Mouse (Mus musculus) midbrain, embryonic 11.5 days (tissue): ENCODE results near the gene Map3k11. TPM values are rescaled to one million over a fixed set of nuclear protein-coding genes. Genes with fewer than 3 reads are reported as not detected.
A peak's percentile ranks its signal among the peaks of the same experiment; 100 is the strongest.

Source experiments
- ATAC-seq: fragments of 200-750 bp; cut with Nextera tagmentation; 2 replicates; pipeline ENCODE4 v1.8.0; 2017; ENCODE audit warnings: moderate TSS enrichment, moderate library complexity; ENCODE audit not compliant: low FRiP score
- DNase-seq: peaks from one replicate; pipeline ENCODE4 v3.0.0; 2015; ENCODE audit warnings: low spot score; ENCODE audit errors: missing footprints
- H3K27ac ChIP-seq: fragments of 300-500 bp; sonication (generic); 2 replicates; pipeline ENCODE4 v1.5.1; 2014; ENCODE audit warnings: low read depth, low read length
- H3K27me3 ChIP-seq: fragments of 300-500 bp; sonication (generic); 2 replicates; pipeline ENCODE4 v1.6.1; 2014; ENCODE audit warnings: mild to moderate bottlenecking, low read length, moderate library complexity, mixed read lengths; ENCODE audit not compliant: control insufficient read depth, insufficient read depth
- H3K36me3 ChIP-seq: fragments of 300-500 bp; sonication (generic); 2 replicates; pipeline ENCODE4 v1.6.1; 2014; ENCODE audit warnings: mild to moderate bottlenecking, low read length, moderate library complexity, mixed read lengths; ENCODE audit not compliant: control insufficient read depth, insufficient read depth
- H3K4me1 ChIP-seq: fragments of 300-500 bp; sonication (generic); 2 replicates; pipeline ENCODE4 v1.6.1; 2014; ENCODE audit warnings: low read length; ENCODE audit not compliant: control insufficient read depth, insufficient read depth
- H3K4me2 ChIP-seq: fragments of 300-500 bp; sonication (generic); 2 replicates; pipeline ENCODE4 v1.6.1; 2014; ENCODE audit warnings: mild to moderate bottlenecking, moderate library complexity
- H3K4me3 ChIP-seq: fragments of 300-500 bp; sonication (generic); 2 replicates; pipeline ENCODE4 v1.5.1; 2014; ENCODE audit warnings: low read depth, low read length
- H3K9ac ChIP-seq: fragments of 300-500 bp; sonication (generic); 2 replicates; pipeline ENCODE4 v1.6.1; 2014; ENCODE audit warnings: low read length
- H3K9me3 ChIP-seq: fragments of 300-500 bp; sonication (generic); 2 replicates; pipeline ENCODE4 v1.6.1; 2016; ENCODE audit warnings: low read length; ENCODE audit not compliant: control insufficient read depth
- WGBS: fragments of 180-500 bp; shearing (Covaris S2); extraction: QIAGEN DNeasy Blood & Tissue Kit; methylation state at CpG from one replicate; pipeline ENCODE4 v1.1.7; 2014; 5-methylcytosine and 5-hydroxymethylcytosine counted together
- polyA plus RNA-seq: library from polyadenylated mRNA; unstranded; fragments of >200 nt; fragmentation: Nextera tagmentation; extraction: Ambion mirVana; gene quantifications from 2 replicates; pipeline ENCODE4 v1.2.1, GENCODE M21; 2014

Map3k11 gene
- polyA plus RNA-seq, 1 experiment from 2014 or later = 17.3 TPM

GRCm38 (mm10) chr19:5711907-5712460 lies 23.4 kb downstream of the Map3k11 start:
- H3K4me1 ChIP-seq = peaks cover 17% of the 10 kb centered on the region
- H3K9ac ChIP-seq = no peak overlapping the region
- no peak overlapping the region for H3K27ac ChIP-seq
- peaks cover 12% of the 10 kb centered on the region for H3K36me3 ChIP-seq
- H3K9me3 ChIP-seq = no peaks in the 10 kb centered on the region
- DNase-seq = no peak
- H3K4me3 ChIP-seq = no peak overlapping the region
- H3K27me3 ChIP-seq = no peaks in the 10 kb centered on the region
- no peak for ATAC-seq
- H3K4me2 ChIP-seq = no peak overlapping the region
- WGBS = 92% methylated on average over 14 of the region's 14 CpGs

- ATAC-seq (no peak), DNase-seq (no peak)
- 79% methylated on average over 5 of the region's 5 CpGs for WGBS
- peaks cover 19% of the 10 kb centered on the region for H3K4me1 ChIP-seq
- no peaks in the 10 kb centered on the region for H3K27me3 ChIP-seq
- no peak overlapping the region for H3K27ac ChIP-seq
- H3K9me3 ChIP-seq = no peaks in the 10 kb centered on the region
- H3K4me2 ChIP-seq = no peak overlapping the region
- H3K9ac ChIP-seq = no peak overlapping the region
- H3K4me3 ChIP-seq = no peak overlapping the region
- peaks cover 6% of the 10 kb centered on the region; the same call in 1 of the 2 replicates for H3K36me3 ChIP-seq
Observed at GRCm38 (mm10) chr19:5713255-5713654, 24.7 kb downstream of the Map3k11 start.

DNA sequence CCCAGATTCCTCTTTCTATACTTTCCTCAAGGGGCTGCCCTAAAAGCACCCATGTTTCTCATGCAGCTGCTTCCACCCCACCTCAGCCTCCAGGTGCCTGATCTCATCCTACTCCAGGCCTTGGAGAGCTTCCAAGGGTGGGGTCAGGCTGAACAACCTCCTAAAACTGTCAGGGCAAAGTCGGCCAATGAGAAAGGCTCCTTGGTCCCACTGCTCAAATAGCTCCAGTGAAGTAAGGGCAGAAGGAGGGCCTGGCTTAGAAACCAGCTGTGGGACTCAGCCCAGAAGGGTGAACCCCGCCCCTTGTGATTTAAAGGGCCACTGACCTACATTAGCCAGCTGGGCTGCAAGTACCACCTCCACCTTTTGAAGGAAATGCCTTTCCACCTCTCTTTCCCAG lies 25.2 kb downstream of the Map3k11 start:
- Histone ChIP-seq H3K27ac (no peak overlapping the region), H3K4me1 (peaks cover 19% of the 10 kb centered on the region), H3K9me3 (no peaks in the 10 kb centered on the region), H3K4me2 (no peak overlapping the region), H3K9ac (no peak overlapping the region), H3K27me3 (no peaks in the 10 kb centered on the region), H3K4me3 (no peak overlapping the region), H3K36me3 (peaks cover 2% of the 10 kb centered on the region; the same call in 1 of the 2 replicates)
- ATAC-seq (no peak), DNase-seq (no peak)
- 14% methylated on average over 2 of the region's 2 CpGs for WGBS

DNA sequence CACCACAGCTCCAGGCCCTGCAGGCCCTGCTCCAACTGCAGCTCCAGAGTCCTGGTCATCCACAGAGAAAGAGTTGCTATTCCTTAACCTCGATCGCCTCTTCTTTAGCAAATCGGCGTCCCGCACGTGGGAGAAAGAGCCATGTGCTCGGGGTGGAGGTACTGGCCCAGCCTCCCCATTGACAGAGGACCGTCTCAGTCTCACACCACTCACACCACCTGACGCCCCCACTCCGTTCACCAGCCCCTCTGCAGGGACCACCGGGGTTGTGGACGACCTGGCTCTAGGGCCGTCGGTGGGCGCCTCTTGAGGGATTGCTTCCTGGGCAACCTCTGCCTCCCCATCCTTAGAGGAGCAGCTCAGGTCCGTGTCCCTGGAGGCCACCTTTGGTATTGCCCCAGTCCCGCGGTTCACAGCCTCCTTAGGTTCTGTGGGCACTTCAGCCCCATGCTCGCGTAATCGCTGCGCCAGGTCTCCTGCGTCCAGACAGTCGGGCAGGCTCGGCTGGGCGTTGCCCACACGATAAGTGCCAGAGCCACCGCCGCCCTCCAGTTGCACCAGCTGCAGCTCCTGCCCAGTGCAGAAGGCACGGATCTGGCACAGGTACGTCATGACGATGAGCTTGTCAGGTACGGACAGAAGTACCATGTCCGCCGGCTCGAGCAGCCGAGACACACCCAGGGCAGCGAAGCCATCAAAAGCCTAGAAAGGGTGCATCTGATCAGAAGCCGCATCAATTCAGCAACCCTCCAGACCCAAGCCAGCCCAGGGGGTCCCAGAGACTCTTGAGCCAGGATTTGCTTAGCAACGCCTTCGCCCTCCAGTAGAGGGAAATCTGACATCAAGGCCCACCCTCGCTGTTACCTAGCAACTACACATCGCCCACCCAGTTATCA lies 27.5 kb downstream of the Map3k11 start:
- no peak overlapping the region for H3K4me3 ChIP-seq
- H3K4me2 ChIP-seq = peak overlapping the region; percentile 40
- peak; percentile 78 for ATAC-seq
- H3K27me3 ChIP-seq = no peaks in the 10 kb centered on the region
- H3K9ac ChIP-seq = peak overlapping the region; percentile 40
- H3K4me1 ChIP-seq = peaks cover 19% of the 10 kb centered on the region
- H3K36me3 ChIP-seq = peaks cover 18% of the 10 kb centered on the region
- DNase-seq = peak; percentile 93
- H3K9me3 ChIP-seq = no peaks in the 10 kb centered on the region
- WGBS = 15% methylated on average over 43 of the region's 43 CpGs
- H3K27ac ChIP-seq = no peak overlapping the region

GRCm38 (mm10) chr19:5716955-5717354 lies 28.4 kb downstream of the Map3k11 start:
- Histone ChIP-seq H3K36me3 (peaks cover 22% of the 10 kb centered on the region), H3K27me3 (no peaks in the 10 kb centered on the region), H3K27ac (no peak overlapping the region), H3K9ac (no peak overlapping the region), H3K4me2 (no peak overlapping the region), H3K4me1 (peaks cover 19% of the 10 kb centered on the region), H3K4me3 (no peak overlapping the region), H3K9me3 (no peaks in the 10 kb centered on the region)
- DNase-seq (peak; percentile 84), ATAC-seq (peak; percentile 39; the same call in 1 of the 2 replicates)
- 58% methylated on average over 10 of the region's 10 CpGs for WGBS

DNA sequence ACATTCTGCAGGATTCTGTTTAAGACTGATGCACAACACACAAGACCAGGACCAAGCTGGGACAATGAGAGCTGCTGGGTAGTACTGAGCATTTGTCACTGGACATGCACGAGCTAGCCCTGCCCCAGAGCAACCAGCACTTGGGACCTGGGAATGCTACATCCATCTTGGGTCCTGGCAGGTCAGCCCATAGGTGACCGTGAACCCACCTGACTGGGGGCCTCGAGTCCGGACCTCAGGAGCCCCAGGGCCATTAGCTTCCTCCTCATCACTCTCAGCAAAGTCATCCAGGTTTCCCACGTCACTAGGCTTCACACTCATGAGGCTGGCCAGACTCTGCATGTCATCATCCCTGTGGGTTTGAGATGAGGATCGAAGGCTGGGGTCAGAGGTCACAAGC lies 32.7 kb downstream of the Map3k11 start:
- no peak overlapping the region for H3K4me3 ChIP-seq
- no peak for ATAC-seq
- H3K9me3 ChIP-seq = no peaks in the 10 kb centered on the region
- H3K27ac ChIP-seq = no peak overlapping the region
- 85% methylated on average over 6 of the region's 6 CpGs for WGBS
- H3K9ac ChIP-seq = no peak overlapping the region
- no peaks in the 10 kb centered on the region for H3K27me3 ChIP-seq
- no peak overlapping the region for H3K4me2 ChIP-seq
- DNase-seq = no peak
- peaks cover 10% of the 10 kb centered on the region for H3K4me1 ChIP-seq
- H3K36me3 ChIP-seq = peaks cover 24% of the 10 kb centered on the region

- Histone ChIP-seq H3K36me3 (peaks cover 24% of the 10 kb centered on the region), H3K4me3 (no peak overlapping the region)
- whole genome bisulfite sequencing = 88% methylated on average over 7 of the region's 7 CpGs
Observed at GRCm38 (mm10) chr19:5722848-5723425, 34.4 kb downstream of the Map3k11 start.

DNA sequence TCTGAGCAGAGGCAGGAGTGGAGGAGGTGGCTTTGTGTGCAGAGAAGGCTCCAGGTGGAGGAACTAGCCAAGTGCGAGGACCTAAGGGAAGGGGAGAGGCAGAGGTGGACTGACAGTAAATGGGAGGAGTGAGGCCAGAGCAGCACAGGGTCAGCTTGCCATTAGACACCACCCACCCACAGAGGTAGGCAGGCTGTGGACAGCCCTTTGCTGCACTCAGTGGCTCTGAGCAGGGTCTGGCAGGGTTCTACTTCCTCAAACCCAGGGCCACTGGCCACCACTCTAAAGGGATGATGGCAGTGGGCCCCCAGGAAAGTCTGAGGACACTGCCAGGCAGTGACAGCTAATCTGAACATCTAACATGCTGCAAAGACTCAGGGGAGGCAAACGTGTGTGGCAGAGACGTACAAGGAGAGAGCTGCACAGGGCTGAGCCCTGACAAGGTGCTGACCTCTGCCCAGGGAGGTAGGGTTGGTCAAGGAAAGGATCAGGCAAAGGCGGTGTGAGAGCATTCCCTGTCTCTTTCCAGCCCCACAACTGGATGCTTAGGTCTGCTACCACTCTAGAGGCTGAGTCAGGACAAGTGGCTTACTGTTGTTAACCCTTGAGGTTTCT lies 35.5 kb downstream of the Map3k11 start:
- Histone ChIP-seq H3K27ac (no peak overlapping the region), H3K9ac (no peak overlapping the region; the same call in 1 of the 2 replicates), H3K4me2 (no peak overlapping the region), H3K9me3 (no peaks in the 10 kb centered on the region), H3K4me1 (peaks cover 22% of the 10 kb centered on the region), H3K4me3 (no peak overlapping the region), H3K27me3 (no peaks in the 10 kb centered on the region), H3K36me3 (peaks cover 24% of the 10 kb centered on the region)
- no peak for DNase-seq
- no peak for ATAC-seq
- 64% methylated on average over 4 of the region's 4 CpGs for WGBS

More at GRCm38 (mm10) chr19:5722848-5723425, 34.4 kb downstream of the Map3k11 start:
- H3K27ac ChIP-seq = no peak overlapping the region
- no peaks in the 10 kb centered on the region for H3K9me3 ChIP-seq
- no peak overlapping the region for H3K9ac ChIP-seq
- no peak for DNase-seq
- H3K4me1 ChIP-seq = peaks cover 15% of the 10 kb centered on the region
- no peaks in the 10 kb centered on the region for H3K27me3 ChIP-seq
- no peak overlapping the region for H3K4me2 ChIP-seq
- ATAC-seq = no peak
